Mouse (Mus musculus) lung, adult 18-20 months (tissue): ENCODE data around the gene Ttll5.

ENCODE experiments used
- DNase-seq, 2 experiments: peaks; one replicate each; pipeline ENCODE4 v3.0.0; 2022; ENCODE audit warnings: mixed read lengths in 2 of 2

Gene Ttll5

DNA sequence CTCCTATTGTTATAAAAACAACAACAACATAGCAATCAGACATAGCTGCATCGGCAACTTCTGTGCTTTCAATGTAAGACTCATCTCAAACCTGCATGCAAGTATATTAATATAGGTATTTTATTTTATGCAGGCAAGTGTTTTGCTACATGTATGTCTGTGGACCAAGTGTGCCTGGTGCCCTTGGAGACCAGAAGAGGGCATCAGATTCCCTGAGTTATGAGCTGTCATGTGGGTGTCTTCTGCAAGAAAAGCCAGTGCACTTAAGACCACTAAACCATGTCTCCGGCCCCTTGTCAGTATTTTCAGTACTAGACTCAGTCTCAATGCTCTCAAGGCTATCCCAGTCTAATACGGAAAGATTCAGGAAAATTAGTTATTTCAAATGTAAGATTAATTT, 106.3 kb downstream of the Ttll5 start:
- no peak for DNase-seq

DNA sequence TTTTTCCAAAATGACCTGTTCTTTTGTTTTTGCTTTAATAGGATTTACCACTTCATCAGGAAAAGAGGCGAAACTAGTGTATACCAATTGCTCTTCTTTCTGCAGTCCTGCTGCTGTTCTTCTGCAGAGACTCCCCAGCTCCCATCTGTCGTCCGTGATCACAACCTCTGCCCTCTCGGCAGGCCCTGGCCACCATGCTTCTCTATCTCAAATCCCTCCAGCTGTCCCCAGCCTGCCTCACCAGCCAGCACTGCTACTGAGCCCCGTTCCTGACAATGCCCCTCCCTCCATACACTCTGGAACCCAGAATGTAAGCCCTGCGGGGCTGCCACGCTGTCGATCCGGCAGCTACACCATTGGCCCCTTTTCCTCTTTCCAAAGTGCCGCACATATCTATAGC, 108.8 kb downstream of the Ttll5 start:
- DNase-seq = no peak

DNA sequence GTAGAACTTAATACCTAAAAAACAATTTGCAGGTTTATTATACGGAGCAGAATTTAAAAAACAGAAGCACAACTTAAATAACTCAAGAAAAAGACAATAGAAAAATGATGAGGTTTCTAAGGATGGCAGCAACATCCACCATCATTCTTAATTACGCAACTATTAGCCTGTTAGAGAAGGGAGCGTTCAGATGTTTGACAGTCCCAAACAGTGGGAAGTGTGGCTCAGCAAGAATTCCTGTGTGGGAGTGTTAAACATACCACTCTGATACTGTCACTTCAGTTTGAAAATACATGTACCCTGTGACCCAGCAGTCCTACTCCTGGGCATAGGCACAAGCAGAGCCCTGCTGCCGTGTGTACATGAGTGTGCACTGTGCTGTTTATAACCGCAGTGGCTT, 112.9 kb downstream of the Ttll5 start:
- DNase-seq = no peak

DNA sequence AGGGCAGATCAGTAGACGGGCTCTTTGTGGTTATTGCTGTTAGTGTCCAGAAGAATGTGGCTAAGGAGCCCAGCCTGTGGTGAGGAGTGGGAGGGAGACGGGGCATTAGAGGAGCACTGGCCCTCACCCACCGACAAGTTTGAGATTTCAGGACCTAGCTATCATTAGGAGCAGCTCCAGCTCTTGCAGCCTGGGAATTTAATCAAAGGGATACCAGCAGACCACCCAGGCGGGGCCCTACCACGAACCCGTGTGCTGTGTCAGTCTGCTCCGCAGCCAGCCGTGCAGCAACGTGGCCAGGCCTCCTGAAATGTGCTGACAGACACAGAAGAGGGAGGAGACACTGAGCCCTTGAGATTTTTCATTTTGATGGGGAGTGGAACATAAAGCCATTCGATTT, 119.0 kb downstream of the Ttll5 start:
- no peak for DNase-seq

DNA sequence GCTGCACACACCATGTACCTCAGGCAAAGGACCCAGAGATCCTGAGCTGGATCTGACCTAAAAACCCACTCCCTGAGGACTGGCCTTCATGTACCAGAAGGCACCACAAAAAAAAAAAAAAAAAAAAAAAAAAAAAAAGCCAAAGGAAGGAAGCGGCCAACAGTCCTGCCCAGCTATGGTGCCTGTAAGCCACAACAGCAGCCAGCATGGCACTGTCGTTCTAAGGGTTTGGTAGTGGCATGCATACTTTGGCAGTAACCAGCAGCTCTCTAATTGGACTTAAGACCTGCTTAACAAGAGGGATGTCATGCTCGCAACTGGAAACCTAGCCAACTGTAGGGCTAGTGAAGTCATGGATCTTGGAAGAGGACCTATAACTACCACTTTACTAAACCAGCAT, 120.0 kb downstream of the Ttll5 start:
- DNase-seq = no peak

DNA sequence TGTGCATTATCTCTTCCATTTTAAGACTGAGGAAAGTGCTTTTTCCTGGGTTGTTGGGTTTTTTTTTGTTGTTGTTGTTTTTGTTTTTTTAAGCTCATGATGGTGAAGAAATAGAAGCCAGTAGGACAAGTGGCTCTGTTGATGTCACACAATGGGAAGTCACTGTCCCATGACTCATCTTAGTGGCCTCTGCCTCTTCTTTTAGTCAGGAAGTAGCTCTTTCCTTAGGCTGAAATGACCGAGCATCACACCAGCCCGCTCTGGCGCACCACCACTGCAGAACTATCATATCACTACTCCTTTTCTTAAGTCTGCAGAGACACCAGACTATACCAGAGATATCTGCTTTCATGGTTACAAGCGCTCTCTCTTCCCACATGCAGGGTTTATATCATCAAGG, 122.7 kb downstream of the Ttll5 start:
- DNase-seq = no peak

DNA sequence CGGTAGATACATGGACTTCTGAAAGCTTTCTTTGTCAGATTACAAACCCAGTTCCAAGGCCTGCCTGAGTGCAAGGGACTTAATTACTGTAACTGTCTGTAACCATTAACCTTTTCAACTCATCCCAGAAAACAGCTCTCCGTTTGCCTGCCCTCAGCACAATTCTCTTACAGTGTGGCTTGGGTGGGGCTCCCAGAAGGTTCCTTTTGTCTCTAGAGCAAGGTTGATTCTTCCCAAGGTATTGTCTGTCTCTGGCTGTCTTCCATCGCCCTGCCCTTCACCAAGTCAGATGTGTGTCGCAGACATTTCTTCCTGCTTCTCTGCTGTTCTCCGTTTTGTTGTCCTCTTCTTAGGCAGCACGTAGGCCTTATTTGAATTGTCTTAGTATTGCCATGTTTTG, 125.2 kb downstream of the Ttll5 start:
- DNase-seq = no peak

- no peak for DNase-seq
These were observed 125.9 kb downstream of the Ttll5 start for GRCm38 (mm10) chr12:85950371-85950770.

- no peak for DNase-seq
These were observed 126.6 kb downstream of the Ttll5 start for GRCm38 (mm10) chr12:85951036-85951435.

DNA sequence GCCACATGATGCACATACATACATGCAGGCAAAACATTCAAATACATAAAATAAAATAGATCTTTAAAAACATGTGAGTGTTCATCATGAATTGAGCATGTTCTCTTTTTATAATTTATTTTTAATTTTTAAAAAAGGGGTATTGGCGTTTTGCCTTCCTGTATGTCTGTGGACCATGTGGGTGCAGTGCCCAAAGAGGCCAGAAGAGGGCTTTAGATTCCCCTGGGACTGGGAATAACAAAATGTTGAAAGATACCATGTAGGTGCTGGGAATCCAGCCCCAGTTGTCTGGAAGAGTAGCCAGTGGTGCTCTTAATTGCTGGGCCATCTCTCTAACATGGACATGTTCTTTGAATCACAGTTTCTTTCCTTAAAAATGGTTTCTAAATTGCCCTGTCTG, 127.4 kb downstream of the Ttll5 start:
- no peak for DNase-seq

- DNase-seq = no peak
These were observed 127.9 kb downstream of the Ttll5 start for GRCm38 (mm10) chr12:85952349-85952748.

DNA sequence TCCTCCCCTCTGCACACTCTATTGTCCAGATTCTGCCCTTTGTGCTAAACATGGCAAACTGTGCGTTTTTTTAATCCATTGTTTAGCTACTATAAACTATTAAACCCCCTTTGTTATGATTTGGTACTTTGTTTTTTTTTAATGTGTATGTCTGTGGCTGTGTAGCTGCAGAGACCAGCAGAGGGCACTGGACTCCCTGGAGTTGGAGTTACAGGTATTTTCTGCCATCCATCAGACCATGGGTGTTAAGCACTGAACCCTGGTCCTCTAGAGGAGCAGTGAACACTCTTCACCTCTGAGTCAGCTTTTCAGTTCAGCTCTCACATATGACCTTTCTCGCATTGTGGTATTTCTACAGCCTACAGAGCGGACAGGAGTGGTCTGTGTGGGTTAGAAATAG, 129.7 kb downstream of the Ttll5 start:
- peak in 1 of 2 experiments; percentile 34 for DNase-seq

GRCm38 (mm10) chr12:85955062-85955461, 130.6 kb downstream of the Ttll5 start:
- no peak for DNase-seq

GRCm38 (mm10) chr12:85955690-85956089, 131.2 kb downstream of the Ttll5 start:
- no peak for DNase-seq

- DNase-seq = no peak
These were observed 131.8 kb downstream of the Ttll5 start for GRCm38 (mm10) chr12:85956251-85956650.

- DNase-seq = no peak
These were observed 134.0 kb downstream of the Ttll5 start for GRCm38 (mm10) chr12:85958460-85958859.

DNA sequence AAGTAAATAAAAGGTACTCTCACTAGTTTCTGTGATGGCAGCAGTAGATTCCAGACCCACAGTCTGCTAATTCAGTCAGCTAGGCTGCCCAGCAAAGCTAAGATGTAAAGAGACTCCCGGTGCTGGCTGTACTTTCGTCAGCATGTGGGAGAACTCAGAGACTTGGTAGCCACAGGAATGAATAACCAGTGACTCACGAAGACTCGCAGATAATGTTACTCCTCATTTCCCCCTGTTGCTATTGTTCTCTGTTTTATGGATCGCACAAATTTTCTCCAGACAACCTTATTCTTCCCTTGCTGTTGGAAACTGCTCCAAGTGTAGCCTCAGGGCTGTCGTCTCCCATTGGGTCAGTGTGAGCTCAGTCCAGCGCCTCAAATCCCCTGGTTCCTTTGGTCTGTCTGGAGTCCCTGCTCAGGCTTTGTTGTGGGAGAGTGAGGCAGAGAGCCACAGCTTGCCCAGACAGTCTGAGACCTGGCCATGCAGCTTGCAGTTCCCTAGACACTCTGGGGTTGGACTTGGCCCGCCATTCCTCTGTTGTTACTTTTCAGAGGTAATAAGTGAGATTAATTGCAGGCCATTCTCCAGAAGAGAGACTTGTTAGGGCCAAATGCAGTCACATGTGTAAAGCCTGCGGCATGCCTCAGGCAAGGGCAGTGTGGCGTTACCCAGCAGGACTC, 135.5 kb downstream of the Ttll5 start:
- DNase-seq = no peak

DNA sequence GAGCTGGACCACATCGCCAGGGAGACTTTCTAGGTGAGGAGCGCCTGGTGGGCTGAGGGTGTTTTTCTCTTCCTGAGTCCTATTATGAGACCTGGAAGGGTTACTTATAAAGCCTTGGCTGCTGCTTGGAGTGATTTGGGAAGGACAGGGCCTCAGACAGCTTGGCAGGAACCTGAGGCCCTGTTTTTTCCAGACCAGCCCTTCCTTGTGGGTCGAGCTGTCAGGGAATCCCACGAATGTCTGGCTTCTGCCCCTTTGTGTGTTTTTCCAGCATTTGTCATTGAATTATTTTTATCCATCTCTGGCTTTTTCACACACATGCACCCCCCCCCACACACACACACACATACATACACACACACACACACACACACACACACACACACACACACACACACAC, 136.2 kb downstream of the Ttll5 start:
- DNase-seq = no peak

DNA sequence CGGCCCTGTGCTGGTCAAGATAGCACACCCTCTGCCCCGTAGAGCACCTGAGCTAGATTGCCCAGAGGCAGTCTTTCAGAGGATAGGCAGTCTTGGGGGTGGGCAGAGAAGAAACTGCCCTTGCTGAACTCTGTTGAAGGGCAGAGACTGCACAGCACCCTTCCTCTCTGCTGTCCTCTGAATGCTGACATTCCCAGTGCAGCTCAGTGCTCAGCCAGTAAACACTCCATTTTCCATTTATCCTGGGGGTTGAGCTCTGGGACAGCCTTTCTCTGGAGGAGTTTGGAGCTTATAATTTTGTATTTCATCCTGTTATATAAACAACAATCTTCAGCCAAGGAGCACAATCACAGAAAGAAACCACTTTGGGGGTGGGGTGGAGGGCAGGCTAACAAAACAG, 138.7 kb downstream of the Ttll5 start:
- no peak for DNase-seq

- peak; percentile 24 to 47 for DNase-seq
These were observed 139.2 kb downstream of the Ttll5 start for GRCm38 (mm10) chr12:85963699-85964098.

DNA sequence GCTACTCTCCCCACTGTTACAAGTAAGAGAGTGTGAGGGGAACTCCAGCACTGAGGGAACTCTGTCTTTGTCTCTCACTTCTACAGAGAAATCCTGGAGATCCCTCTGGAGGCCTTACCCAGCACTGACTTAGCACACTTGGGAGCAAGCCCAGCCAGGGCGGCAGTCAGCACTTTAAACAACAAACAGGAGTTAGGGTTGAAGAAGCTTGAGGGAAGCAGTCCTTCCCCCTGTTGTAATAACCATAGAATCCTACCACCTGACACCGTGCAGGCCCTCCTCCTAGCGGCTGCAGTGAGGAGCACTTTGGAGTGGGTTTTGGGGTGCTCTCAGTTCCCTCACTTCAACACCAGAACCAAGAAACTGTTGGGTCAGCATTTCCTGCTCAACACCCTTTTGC, 140.0 kb downstream of the Ttll5 start:
- DNase-seq = no peak

DNA sequence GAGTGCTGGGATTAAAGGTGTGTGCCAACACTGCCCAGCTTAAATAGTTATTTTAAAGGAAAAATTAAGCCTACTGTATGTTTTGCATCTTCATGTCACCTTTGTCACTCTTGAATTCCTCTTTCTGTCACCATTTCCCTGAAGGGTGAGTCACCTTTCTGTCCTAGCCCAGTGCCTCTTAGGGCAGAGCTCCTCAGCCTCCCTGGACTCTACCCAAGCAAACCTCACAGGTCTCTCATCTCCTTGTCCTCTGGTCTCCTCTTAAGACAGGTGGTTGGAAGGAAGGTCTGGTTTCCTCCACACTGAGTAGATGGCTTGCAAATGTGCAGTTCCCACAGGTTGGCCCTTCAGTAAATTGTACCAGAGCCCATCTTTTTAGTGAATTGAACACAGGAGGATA, 143.4 kb downstream of the Ttll5 start:
- no peak for DNase-seq

DNA sequence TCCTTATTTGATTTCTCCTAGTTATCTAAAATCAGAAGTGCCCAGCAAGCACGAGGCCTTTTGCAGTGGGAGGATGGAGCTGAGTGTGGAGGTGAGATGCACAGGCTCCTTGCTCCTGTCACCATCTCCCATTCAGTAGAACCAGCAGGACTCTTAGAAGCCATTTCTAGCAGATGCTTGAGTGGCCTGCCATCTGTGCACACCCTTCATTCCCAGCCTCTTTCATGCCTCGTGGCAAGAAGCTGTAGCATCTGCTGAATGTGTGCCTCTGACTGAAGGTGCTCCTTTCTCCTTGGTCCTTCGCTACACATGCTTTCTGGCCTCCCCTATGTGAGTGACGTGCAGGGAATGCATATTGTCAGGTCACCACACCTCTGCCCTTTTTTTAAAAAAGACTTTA, 143.9 kb downstream of the Ttll5 start:
- no peak for DNase-seq

GRCm38 (mm10) chr12:85969571-85969970, 145.1 kb downstream of the Ttll5 start:
- peak; percentile 41 to 44 for DNase-seq

DNA sequence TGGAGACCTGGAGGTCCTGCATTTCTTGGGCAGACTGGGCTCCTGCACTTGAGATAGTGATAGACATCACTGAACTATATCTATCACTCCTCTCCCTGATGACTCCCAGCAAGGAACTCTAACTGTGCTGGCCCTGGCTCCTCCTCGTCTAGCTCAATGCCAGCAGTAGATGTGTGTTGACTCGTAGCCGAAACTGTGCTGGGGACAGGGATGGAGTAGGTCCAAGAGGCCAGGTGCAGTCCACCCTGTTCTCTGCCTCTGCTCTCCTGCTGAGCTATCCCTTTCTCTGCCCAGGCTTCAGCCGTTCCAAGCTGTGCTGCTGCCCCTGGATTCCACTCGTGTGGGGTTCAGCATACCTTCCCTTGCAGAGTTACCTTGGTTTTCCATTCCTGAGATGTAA, 145.7 kb downstream of the Ttll5 start:
- DNase-seq = no peak

- no peak for DNase-seq
These were observed 146.3 kb downstream of the Ttll5 start for GRCm38 (mm10) chr12:85970803-85971202.
